Mouse (Mus musculus): Measurements from ENCODE around the gene Dhtkd1. TPM values are rescaled to one million over a fixed set of nuclear protein-coding genes. Genes with fewer than 3 reads are reported as not detected.

The Dhtkd1 gene
- total and polyA plus RNA-seq, 3 experiments, result 1.5 to 1.6 TPM; not detected in 1

DNA sequence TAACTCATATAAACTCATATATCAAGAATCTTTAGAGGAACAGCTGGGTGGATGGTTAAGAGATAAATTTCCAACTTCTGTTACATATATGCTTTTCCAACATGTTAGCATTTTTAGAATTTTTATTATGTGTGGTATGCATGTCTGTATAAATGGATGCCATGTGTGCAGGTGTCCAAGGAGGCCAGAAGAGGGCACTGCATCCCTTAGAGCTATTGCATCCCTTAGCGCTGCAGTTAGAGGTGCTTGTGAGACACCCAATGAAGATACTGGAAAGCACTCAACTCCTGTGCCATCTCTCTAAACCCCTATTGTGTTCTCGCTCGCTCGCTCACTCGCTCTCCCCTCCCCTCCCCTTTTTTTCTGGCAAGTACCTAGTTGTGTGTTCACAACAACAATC is 42.4 kb downstream of the Dhtkd1 start (continued):
- TF ChIP-seq HCFC1 (IDR thresholded peaks at IDR 0.05; ENCODE audit: low read depth, low read length), result no peak
- TF ChIP-seq MEF2A (IDR thresholded peaks at IDR 0.05; ENCODE audit: extremely low read depth, insufficient replicate concordance, low read depth, low read length, poor library complexity, severe bottlenecking), result no peak
- TF ChIP-seq TAL1 (IDR thresholded peaks at IDR 0.05; ENCODE audit: low read length), result no peak
- no peak for TF ChIP-seq MXI1 (IDR thresholded peaks at IDR 0.05; ENCODE audit: low read depth, low read length)
- TF ChIP-seq ELF1 (IDR thresholded peaks at IDR 0.05; ENCODE audit: low read depth, low read length), result no peak
- TF ChIP-seq NRF1 (IDR thresholded peaks at IDR 0.05; ENCODE audit: insufficient read depth, low read depth, low read length, poor library complexity, severe bottlenecking), result no peak
- no peak for TF ChIP-seq ETS1 (IDR thresholded peaks at IDR 0.05; ENCODE audit: low read depth, low read length)
- no peak for TF ChIP-seq CHD2 (IDR thresholded peaks at IDR 0.05; ENCODE audit: low read length)
- TF ChIP-seq KAT2A (conservative IDR thresholded peaks at IDR 0.05; ENCODE audit: low read depth, low read length), result no peak
- no peak for TF ChIP-seq USF1 (IDR thresholded peaks at IDR 0.05; ENCODE audit: low read depth, low read length)
- TF ChIP-seq RCOR1 (IDR thresholded peaks at IDR 0.05; ENCODE audit: low read depth, low read length), result 0 out of 2 replicates have a peak, but pooled peaks have one; percentile 13
- no peak for TF ChIP-seq TBP (IDR thresholded peaks at IDR 0.05; ENCODE audit: low read depth, low read length)

- H3K79me2 ChIP-seq (ENCODE audit: control insufficient read depth, insufficient read depth, low read length, poor library complexity), result peaks cover 11% of the 10 kb centered on the region
- H3K4me1 ChIP-seq (ENCODE audit: control insufficient read depth in 1 of 2, insufficient read depth in 2 of 2, low read length in 2 of 2), result peaks cover 0 to 9% of the 10 kb centered on the region in 2 experiments; a peak in 2 of 4 replicates
- peak within 1 kb of the TSS; percentile 80 for H3K9ac ChIP-seq (ENCODE audit: control insufficient read depth, low read depth, low read length, poor library complexity, severe bottlenecking)
- H3K27me3 ChIP-seq (ENCODE audit: control insufficient read depth in 1 of 2, insufficient read depth in 2 of 2, low read length in 2 of 2), result no peaks in the 10 kb centered on the region
- no peaks in the 10 kb centered on the region for H3K9me3 ChIP-seq (replicated peaks; ENCODE audit: insufficient read depth, low read length)
- peak; percentile 96 for DNase-seq (ENCODE audit: low read depth, low spot score)
- peak within 1 kb of the TSS; percentile 49 for H3K27ac ChIP-seq (ENCODE audit: control insufficient read depth, low read depth, low read length)
- peak within 1 kb of the TSS; percentile 65 to 94 for H3K4me3 ChIP-seq (ENCODE audit: control insufficient read depth in 1 of 2, insufficient read depth in 1 of 2, low read depth in 2 of 2, low read length in 2 of 2)
- peaks cover 2 to 14% of the 10 kb centered on the region in 2 experiments; a peak in 3 of 4 replicates for H3K36me3 ChIP-seq (ENCODE audit: control insufficient read depth in 1 of 2, insufficient read depth in 2 of 2, low read length in 2 of 2)
- TF ChIP-seq POLR2A (IDR thresholded peaks at IDR 0.05; ENCODE audit: control insufficient read depth in 1 of 2, insufficient read depth in 1 of 2, low read depth in 1 of 2, low read length in 2 of 2, poor library complexity in 1 of 2), result peak; percentile 92 to 95
- TF ChIP-seq SIN3A (IDR thresholded peaks at IDR 0.05; ENCODE audit: low read length), result peak; percentile 76; the same call in 1 of the 2 replicates
- TF ChIP-seq RAD21 (IDR thresholded peaks at IDR 0.05; ENCODE audit: low read depth, low read length), result no peak
- peak; percentile 82 for TF ChIP-seq NELFE (IDR thresholded peaks at IDR 0.05; ENCODE audit: low read depth, low read length)
- TF ChIP-seq RCOR1 (IDR thresholded peaks at IDR 0.05; ENCODE audit: low read depth, low read length), result no peak
- no peak for TF ChIP-seq UBTF (IDR thresholded peaks at IDR 0.05; ENCODE audit: borderline replicate concordance, insufficient read depth, low read depth, low read length)
- no peak for TF ChIP-seq JUND (IDR thresholded peaks at IDR 0.05; ENCODE audit: low read depth, low read length)
- TF ChIP-seq BHLHE40 (IDR thresholded peaks at IDR 0.05; ENCODE audit: borderline replicate concordance, low read depth, low read length), result no peak
- TF ChIP-seq USF2 (IDR thresholded peaks at IDR 0.05; ENCODE audit: borderline replicate concordance in 1 of 2, insufficient read depth in 1 of 2, low read depth in 1 of 2, low read length in 2 of 2), result peak in 1 of 2 experiments; percentile 56; a peak in 2 of 4 replicates
- TF ChIP-seq GATA1 (IDR thresholded peaks at IDR 0.05; ENCODE audit: low read depth, low read length), result no peak
- no peak for TF ChIP-seq CHD1 (IDR thresholded peaks at IDR 0.05; ENCODE audit: low read depth, low read length)
- TF ChIP-seq MYB (IDR thresholded peaks at IDR 0.05; ENCODE audit: low read depth, low read length), result no peak
- no peak for TF ChIP-seq ZC3H11A (IDR thresholded peaks at IDR 0.05; ENCODE audit: low read depth, low read length)
- TF ChIP-seq KAT2A (conservative IDR thresholded peaks at IDR 0.05; ENCODE audit: low read depth, low read length), result no peak
- no peak for TF ChIP-seq ZMIZ1 (IDR thresholded peaks at IDR 0.05; ENCODE audit: low read depth, low read length)
- peak; percentile 95 for TF ChIP-seq USF1 (IDR thresholded peaks at IDR 0.05; ENCODE audit: low read depth, low read length)
- TF ChIP-seq CHD2 (IDR thresholded peaks at IDR 0.05; ENCODE audit: low read length), result no peak
- TF ChIP-seq MAX (IDR thresholded peaks at IDR 0.05; ENCODE audit: low read length), result peak; percentile 60; the same call in 1 of the 2 replicates
- peak; percentile 54; the same call in 1 of the 2 replicates for TF ChIP-seq HCFC1 (IDR thresholded peaks at IDR 0.05; ENCODE audit: low read depth, low read length)
- TF ChIP-seq MXI1 (IDR thresholded peaks at IDR 0.05; ENCODE audit: low read depth, low read length), result peak; percentile 68; the same call in 1 of the 2 replicates
- peak; percentile 43; the same call in 1 of the 2 replicates for TF ChIP-seq NRF1 (IDR thresholded peaks at IDR 0.05; ENCODE audit: insufficient read depth, low read depth, low read length, poor library complexity, severe bottlenecking)
- TF ChIP-seq MAFK (IDR thresholded peaks at IDR 0.05; ENCODE audit: borderline replicate concordance, low read depth, low read length), result no peak
- TF ChIP-seq SMC3 (IDR thresholded peaks at IDR 0.05; ENCODE audit: low read depth, low read length), result no peak
- no peak for TF ChIP-seq CTCF (IDR thresholded peaks at IDR 0.05 in 2 of 3, conservative IDR thresholded peaks at IDR 0.05 in 1 of 3; ENCODE audit: control insufficient read depth in 1 of 3, insufficient read depth in 1 of 3, low read depth in 2 of 3, low read length in 3 of 3, poor library complexity in 1 of 3, severe bottlenecking in 1 of 3)
- no peak for TF ChIP-seq ZKSCAN1 (IDR thresholded peaks at IDR 0.05; ENCODE audit: low read depth, low read length)
- TF ChIP-seq E2F4 (IDR thresholded peaks at IDR 0.05; ENCODE audit: borderline replicate concordance, low read depth, low read length), result no peak
- TF ChIP-seq POLR2AphosphoS2 (IDR thresholded peaks at IDR 0.05; ENCODE audit: low read length), result peak; percentile 87
Measured at GRCm38 (mm10) chr2:5894843-5895570, 47.6 kb downstream of the Dhtkd1 start, which contains the start of gene Sec61a2. Gene Sec61a2, minus strand, starts transcription at chr2:5895432.
